Mouse (Mus musculus): ENCODE data around the gene Six2. TPM values are rescaled to one million over a fixed set of nuclear protein-coding genes. Genes with fewer than 3 reads are reported as not detected.

The Six2 gene
- polyA plus RNA-seq, 1 experiment from 2014 or later, result 0.08 TPM

DNA sequence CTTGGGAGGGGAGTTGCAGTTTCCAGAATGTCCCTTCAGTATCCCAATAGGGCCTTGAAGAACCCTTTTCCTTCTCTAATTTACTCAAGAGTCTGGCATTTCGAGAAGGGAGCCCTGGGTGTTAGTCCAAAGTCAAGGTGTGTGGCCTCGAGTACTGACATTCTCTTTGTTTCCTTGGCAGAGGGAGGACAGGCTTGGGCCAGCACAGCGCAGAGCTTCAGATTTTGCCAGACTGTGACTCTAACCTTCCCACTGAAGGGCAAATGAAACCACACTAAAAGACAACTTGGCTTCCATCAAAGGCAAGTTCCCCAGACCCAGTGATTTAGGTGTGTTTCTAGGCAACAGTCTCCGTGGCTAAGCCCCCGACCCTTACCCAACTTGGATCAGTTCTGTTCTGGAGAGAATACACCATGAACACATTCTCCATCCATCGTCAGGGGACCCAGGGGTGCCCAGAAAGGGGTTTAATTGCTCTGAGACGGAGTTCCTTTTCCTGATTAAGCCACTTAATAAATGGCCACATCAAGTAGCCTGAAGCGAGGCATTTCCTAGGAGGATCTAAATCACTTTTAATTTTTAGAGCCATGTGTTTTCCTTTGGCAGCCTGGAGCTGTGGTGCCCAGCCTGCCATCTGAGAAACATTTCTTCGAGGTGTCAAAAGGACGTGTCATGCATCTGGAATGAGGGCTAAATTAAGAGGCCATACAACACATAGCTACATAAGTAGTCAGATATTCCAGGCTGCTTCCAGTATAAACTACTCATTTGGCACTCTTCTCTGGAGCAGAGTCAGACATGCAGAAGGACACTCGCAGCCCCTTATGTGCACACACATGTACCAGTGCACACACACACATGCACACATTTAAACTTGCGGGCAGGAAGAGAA is 16.5 kb upstream of the Six2 start:
- H3K9me3 ChIP-seq, result no peaks in the 10 kb centered on the region
- WGBS, result 56% methylated on average over 12 of the region's 12 CpGs
- peaks cover 6% of the 10 kb centered on the region; the same call in 1 of the 2 replicates for H3K4me1 ChIP-seq
- H3K36me3 ChIP-seq, result no peaks in the 10 kb centered on the region
- no peak overlapping the region for H3K9ac ChIP-seq (replicated peaks)
- no peaks in the 10 kb centered on the region for H3K27me3 ChIP-seq
- H3K4me2 ChIP-seq (replicated peaks), result no peak overlapping the region
- no peak overlapping the region for H3K27ac ChIP-seq (replicated peaks)
- no peak overlapping the region for H3K4me3 ChIP-seq
- ATAC-seq (replicated peaks), result 0 out of 2 replicates have a peak, but pooled peaks have one; percentile 46

DNA sequence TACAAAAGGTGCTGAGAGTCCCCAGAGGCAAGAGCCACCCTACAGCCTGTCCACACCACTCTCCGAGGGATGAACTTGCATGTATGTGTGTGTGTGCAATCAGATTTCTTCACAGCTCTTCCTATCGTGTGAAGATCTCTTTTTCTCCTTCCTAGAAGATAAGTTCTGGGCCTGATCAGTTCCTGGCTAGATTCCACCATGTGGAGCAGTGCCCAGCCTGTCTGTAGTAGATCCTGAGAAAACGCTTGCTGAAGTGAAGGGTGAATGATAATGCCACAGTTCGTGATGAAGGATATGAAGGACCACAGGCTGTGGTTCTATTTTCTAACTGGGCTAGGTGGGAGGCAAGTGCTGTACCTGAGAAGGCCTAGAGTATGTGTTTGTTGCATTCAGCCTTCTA is 12.0 kb upstream of the Six2 start:
- Histone ChIP-seq H3K4me3 (no peak overlapping the region), H3K27me3 (peaks cover 18% of the 10 kb centered on the region; the same call in 1 of the 2 replicates), H3K27ac (replicated peaks) (no peak overlapping the region), H3K36me3 (no peaks in the 10 kb centered on the region), H3K9me3 (no peaks in the 10 kb centered on the region), H3K9ac (replicated peaks) (no peak overlapping the region), H3K4me2 (replicated peaks) (no peak overlapping the region), H3K4me1 (peaks cover 5% of the 10 kb centered on the region; the same call in 1 of the 2 replicates)
- ATAC-seq (replicated peaks), result no peak
- WGBS, result 65% methylated on average over 4 of the region's 4 CpGs

DNA sequence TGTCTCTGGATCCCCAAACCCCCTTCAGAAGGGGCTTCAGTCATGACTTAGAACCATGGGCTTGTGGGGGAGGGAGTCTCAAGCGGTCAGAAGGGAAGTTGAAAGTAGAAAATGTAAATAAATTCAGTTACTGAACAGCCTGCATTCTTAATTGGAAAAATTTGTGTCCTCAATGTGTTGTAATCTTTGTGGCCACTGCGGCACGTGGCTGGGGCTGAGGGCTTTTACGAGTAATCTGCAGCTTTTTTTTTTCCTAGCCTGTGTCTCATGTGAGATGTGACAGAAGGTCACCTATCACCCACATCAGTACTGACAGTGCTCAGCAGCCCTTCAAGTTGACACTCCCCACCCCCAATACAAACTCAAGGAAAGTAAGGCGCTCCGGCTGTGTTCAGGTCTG is 10.6 kb upstream of the Six2 start:
- H3K36me3 ChIP-seq, result no peaks in the 10 kb centered on the region
- H3K27me3 ChIP-seq, result peaks cover 29% of the 10 kb centered on the region
- H3K9me3 ChIP-seq, result no peaks in the 10 kb centered on the region
- WGBS, result 86% methylated on average over 6 of the region's 6 CpGs
- no peak overlapping the region for H3K4me2 ChIP-seq (replicated peaks)
- H3K4me3 ChIP-seq, result no peak overlapping the region
- H3K9ac ChIP-seq (replicated peaks), result no peak overlapping the region
- no peak overlapping the region for H3K27ac ChIP-seq (replicated peaks)
- no peak for ATAC-seq (replicated peaks)
- H3K4me1 ChIP-seq, result no peaks in the 10 kb centered on the region

DNA sequence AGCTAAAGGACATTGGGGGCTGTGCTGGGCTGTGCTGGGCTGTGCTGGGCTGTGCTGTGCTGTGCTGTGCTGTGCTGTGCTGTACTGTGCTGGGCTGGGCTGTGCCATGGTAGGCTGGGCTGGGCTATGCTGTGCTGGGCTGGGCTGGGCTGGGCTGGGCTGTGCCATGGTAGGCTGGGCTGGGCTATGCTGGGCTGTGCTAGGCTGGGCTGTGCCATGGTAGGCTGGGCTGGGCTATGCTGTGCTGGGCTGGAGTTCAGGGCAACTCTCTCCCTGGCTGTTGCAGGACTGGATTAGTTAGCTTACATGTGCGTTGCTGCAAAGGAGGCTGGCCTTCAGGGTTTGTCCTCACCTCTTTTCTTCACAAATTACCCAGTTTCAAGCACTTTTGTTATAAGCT is 9.9 kb upstream of the Six2 start:
- WGBS, result 85% methylated on average over 1 of the region's 1 CpGs
- 0 out of 2 replicates have a peak, but pooled peaks have one; percentile 19 for ATAC-seq (replicated peaks)
- H3K4me2 ChIP-seq (replicated peaks), result no peak overlapping the region
- no peaks in the 10 kb centered on the region for H3K9me3 ChIP-seq
- H3K4me1 ChIP-seq, result no peaks in the 10 kb centered on the region
- H3K27ac ChIP-seq (replicated peaks), result no peak overlapping the region
- H3K4me3 ChIP-seq, result no peak overlapping the region
- no peaks in the 10 kb centered on the region for H3K36me3 ChIP-seq
- peaks cover 35% of the 10 kb centered on the region for H3K27me3 ChIP-seq
- no peak overlapping the region for H3K9ac ChIP-seq (replicated peaks)

DNA sequence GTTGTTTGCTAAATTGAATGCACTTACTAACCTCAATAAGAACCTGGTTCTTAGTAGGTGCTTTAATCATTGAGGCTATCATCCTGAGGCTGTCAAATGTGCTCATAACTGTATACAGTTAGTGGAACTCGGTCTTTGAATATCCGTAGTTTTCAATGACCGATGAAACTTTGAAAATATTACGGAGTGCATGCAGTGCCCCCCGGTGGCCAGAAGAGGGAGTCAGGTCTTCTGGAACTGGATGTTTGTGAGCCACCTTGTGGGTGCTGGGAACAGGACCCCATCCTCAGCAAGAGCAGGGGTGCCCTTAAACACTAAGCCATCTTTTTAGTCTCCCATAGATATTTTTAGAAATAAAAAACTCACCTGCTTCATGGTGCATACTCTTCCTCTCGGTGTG is 6.4 kb upstream of the Six2 start:
- no peak for ATAC-seq (replicated peaks)
- Histone ChIP-seq H3K27me3 (peaks cover 68% of the 10 kb centered on the region), H3K27ac (replicated peaks) (no peak overlapping the region), H3K9ac (replicated peaks) (no peak overlapping the region), H3K4me2 (replicated peaks) (no peak overlapping the region), H3K4me1 (no peaks in the 10 kb centered on the region), H3K9me3 (no peaks in the 10 kb centered on the region), H3K36me3 (no peaks in the 10 kb centered on the region), H3K4me3 (no peak overlapping the region)
- WGBS, result 82% methylated on average over 6 of the region's 6 CpGs

DNA sequence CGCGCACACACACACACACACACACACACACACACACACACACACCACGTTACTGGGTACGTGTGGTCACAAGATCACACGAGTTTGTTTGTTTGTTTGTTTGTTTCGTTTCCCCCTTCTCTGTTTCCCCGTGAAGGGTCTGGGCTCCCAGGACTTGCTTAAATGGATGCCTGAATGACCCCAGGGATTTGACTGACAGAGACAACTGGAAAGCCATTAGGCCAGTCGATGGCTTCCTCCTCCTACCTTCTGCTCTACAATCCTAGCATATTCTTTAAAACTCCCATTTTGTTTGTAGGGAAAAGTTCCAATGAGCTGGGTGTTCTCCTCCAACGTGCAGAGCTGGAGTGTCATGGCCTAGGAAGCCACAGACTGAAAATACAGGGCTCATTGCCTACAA is 5.0 kb upstream of the Six2 start:
- no peak for ATAC-seq (replicated peaks)
- H3K4me1 ChIP-seq, result peaks cover 9% of the 10 kb centered on the region
- H3K27ac ChIP-seq (replicated peaks), result no peak overlapping the region
- H3K4me2 ChIP-seq (replicated peaks), result no peak overlapping the region
- H3K27me3 ChIP-seq, result peaks cover 82% of the 10 kb centered on the region
- H3K36me3 ChIP-seq, result no peaks in the 10 kb centered on the region
- no peak overlapping the region for H3K9ac ChIP-seq (replicated peaks)
- 12% methylated on average over 9 of the region's 9 CpGs for WGBS
- H3K4me3 ChIP-seq, result no peak overlapping the region
- H3K9me3 ChIP-seq, result no peaks in the 10 kb centered on the region

DNA sequence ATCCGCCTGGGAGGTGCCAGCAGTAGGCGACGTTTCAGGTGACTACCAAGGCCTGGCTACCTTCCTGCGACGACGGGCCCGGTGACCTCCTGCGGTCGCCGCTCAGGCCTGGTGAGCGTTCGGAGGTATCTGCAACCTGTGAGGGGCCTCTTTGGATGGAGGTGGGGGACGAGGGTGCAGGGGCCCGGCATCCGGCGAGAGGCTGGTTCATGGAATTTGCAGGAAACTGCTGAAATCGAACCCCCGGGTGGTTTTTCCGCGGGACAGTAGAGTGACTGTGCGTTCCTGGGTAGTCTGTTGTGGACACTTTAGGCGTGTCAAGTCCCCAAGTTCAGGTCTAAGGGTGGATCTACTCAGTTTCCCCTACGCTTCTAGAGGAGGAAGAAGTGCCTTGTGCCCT is 4.5 kb upstream of the Six2 start:
- Histone ChIP-seq H3K9me3 (no peaks in the 10 kb centered on the region), H3K9ac (replicated peaks) (no peak overlapping the region), H3K27ac (replicated peaks) (no peak overlapping the region), H3K4me2 (replicated peaks) (no peak overlapping the region), H3K4me1 (peaks cover 14% of the 10 kb centered on the region), H3K27me3 (peaks cover 86% of the 10 kb centered on the region), H3K36me3 (no peaks in the 10 kb centered on the region), H3K4me3 (no peak overlapping the region)
- no peak for ATAC-seq (replicated peaks)
- WGBS, result under 1% methylated on average over 23 of the region's 23 CpGs

DNA sequence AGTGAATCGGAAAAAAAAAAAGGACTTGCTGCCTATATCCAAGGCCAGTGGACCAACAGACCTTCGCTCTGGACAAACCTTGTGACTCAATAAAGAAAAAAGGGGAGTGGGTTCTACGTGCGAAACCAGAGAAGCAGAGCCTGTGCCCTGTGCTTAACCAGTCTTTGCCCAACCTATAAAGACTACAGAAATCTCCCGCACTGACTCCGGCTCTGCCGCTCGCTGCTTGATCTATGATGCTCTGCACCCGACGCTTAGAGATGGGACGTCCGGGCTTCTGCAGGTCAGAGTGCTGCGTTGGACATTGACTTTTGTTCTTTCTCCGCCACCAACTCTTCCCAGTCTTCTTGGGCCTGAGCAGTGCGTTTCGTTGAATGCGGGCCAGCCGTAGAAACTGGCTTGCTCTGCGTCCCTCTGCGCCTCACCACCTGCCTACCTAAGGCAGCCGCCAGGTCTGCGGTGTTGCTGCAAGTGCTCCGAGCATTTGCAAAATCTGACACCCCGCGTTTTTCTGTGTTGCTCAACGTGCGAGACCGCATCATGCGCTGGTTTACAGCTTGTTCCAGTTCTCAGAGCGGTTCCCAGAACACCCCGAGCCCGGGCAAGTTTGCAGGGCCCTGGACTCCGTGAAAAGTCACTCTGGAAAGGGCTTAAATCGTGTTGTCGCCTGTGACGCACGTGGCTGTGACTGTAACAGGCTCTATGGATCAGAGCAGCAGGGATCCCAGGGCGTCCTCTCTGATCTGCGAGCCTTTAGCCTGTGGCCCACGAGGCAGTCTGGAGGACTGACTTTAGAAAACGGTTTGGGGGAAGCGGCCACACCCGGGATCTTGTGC is 3.8 kb upstream of the Six2 start:
- no peaks in the 10 kb centered on the region for H3K36me3 ChIP-seq
- H3K9me3 ChIP-seq, result no peaks in the 10 kb centered on the region
- H3K4me3 ChIP-seq, result no peak overlapping the region
- H3K9ac ChIP-seq (replicated peaks), result no peak overlapping the region
- H3K4me2 ChIP-seq (replicated peaks), result no peak overlapping the region
- H3K27ac ChIP-seq (replicated peaks), result no peak overlapping the region
- H3K27me3 ChIP-seq, result peaks cover 88% of the 10 kb centered on the region
- H3K4me1 ChIP-seq, result peaks cover 21% of the 10 kb centered on the region
- WGBS, result under 1% methylated on average over 43 of the region's 43 CpGs
- ATAC-seq (replicated peaks), result no peak

DNA sequence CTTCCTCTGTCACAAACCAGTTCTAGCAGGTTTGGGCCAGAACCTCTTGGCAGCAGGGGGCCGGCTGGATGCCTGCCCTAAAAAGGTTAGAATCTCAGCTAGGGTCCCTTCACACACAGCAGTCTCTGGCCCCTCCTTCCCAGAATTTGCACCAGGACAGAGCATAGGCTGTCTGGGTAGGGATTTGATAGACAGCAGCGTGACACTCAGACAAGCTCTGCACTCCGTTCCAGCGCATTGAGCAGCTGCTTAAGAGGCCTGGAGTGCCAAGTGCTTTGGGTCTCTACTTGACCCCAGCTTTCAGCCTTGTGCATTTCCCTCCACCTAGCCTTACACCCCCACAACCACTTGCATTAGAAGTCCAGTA is 2.9 kb upstream of the Six2 start:
- WGBS, result 1% methylated on average over 4 of the region's 4 CpGs
- Histone ChIP-seq H3K36me3 (no peaks in the 10 kb centered on the region), H3K4me3 (no peak overlapping the region), H3K4me1 (peaks cover 21% of the 10 kb centered on the region), H3K9ac (replicated peaks) (no peak overlapping the region), H3K27ac (replicated peaks) (no peak overlapping the region), H3K9me3 (no peaks in the 10 kb centered on the region), H3K27me3 (peaks cover 92% of the 10 kb centered on the region), H3K4me2 (replicated peaks) (no peak overlapping the region)
- ATAC-seq (replicated peaks), result no peak

DNA sequence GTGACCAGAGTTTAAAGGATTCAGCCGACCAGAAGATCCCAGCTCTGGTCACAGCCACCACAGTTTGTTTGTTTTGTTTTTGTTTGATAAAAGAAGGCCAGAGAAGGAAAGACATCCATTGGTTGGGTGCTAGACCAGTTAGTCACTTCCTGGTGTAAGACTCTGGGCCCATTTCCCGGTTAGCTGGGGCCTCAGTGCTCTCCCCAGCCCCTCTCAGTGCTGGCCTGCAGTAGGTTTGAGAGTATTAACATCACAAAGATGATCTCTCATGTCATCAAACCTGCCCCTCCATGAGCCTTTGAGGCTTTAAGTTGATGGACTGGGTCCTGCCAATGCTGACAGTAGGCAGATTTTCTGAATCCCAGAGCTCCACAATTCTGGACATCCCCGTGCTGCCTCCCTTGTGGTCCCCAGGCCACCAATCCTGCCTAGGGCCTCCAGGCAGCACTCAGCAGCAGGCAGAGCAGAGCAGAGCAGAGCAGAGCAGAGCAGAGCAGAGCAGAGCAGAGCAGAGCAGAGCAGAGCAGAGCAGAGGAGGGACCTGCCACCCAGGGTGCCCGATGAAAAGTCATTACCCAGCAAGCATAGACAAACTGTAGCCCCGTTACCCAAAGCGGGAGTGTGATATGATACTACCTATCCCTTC is 2.4 kb upstream of the Six2 start:
- Histone ChIP-seq H3K4me3 (no peak overlapping the region), H3K36me3 (no peaks in the 10 kb centered on the region), H3K4me1 (peaks cover 21% of the 10 kb centered on the region), H3K27ac (replicated peaks) (no peak overlapping the region), H3K27me3 (peaks cover 94% of the 10 kb centered on the region), H3K4me2 (replicated peaks) (no peak overlapping the region), H3K9ac (replicated peaks) (no peak overlapping the region), H3K9me3 (no peaks in the 10 kb centered on the region)
- ATAC-seq (replicated peaks), result no peak
- WGBS, result 5% methylated on average over 6 of the region's 6 CpGs

DNA sequence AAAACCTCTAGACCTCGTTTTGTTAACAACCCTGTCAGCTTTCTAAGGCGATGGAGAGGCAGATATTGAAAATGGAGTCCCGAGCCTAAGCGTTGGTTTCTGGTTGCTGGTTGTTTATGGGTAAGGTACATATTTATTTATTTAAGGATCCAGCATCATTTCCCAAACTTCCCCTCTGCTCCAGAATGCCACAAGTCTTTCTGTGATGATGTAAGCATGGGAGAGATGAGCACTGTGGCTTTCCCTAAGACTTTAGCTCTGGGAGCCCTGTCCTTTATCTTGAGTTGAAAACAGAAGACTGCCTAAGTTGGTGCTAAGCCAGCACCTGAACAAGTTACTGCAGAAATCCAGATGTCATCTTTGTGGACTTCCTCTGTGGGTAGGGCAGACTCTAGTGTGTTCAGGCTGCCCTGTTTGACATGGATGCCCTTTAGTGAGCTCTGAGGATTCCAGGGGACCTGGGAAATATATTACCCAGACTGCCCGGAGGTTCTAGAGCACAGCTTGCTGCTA is 1.8 kb upstream of the Six2 start:
- H3K9ac ChIP-seq (replicated peaks), result no peak overlapping the region
- H3K27me3 ChIP-seq, result peaks cover 95% of the 10 kb centered on the region
- H3K36me3 ChIP-seq, result no peaks in the 10 kb centered on the region
- H3K27ac ChIP-seq (replicated peaks), result no peak overlapping the region
- H3K4me1 ChIP-seq, result peaks cover 24% of the 10 kb centered on the region
- WGBS, result 16% methylated on average over 5 of the region's 5 CpGs
- ATAC-seq (replicated peaks), result no peak
- H3K9me3 ChIP-seq, result no peaks in the 10 kb centered on the region
- H3K4me3 ChIP-seq, result no peak overlapping the region
- H3K4me2 ChIP-seq (replicated peaks), result no peak overlapping the region
